Mouse (Mus musculus): ENCODE data around the gene Tbpl2. TPM values are rescaled to one million over a fixed set of nuclear protein-coding genes. Genes with fewer than 3 reads are reported as not detected.
A peak's percentile ranks its signal among the peaks of the same experiment; 100 is the strongest.

Gene Tbpl2
- polyA plus RNA-seq (2012; rRNA removed) = not detected in 2 replicates

DNA sequence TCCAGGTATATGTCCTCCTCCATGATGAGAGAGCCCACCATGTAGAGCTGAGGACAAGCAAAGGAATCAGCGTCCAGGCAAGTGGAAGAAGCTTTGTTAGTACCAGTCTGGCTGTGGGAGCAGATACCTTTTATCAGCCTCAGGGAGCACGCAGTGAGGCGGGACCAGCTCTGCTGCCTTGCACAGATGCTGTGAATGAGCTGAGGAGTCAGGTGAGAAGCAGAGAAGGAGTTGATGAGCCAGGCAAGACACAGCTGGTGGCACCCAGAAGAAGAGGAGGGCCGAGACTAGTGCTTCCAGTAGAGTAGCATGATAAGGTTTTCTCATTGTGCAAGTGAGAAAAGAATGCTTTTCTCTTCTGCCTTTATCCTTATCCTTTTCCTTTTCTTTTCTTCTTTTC is at the start of gene Tbpl2:
Tbpl2 (minus strand) TSS at position 101 of the 400 bp plus-strand sequence.
- no peak for DNase-seq (ENCODE audit: low read depth)

DNA sequence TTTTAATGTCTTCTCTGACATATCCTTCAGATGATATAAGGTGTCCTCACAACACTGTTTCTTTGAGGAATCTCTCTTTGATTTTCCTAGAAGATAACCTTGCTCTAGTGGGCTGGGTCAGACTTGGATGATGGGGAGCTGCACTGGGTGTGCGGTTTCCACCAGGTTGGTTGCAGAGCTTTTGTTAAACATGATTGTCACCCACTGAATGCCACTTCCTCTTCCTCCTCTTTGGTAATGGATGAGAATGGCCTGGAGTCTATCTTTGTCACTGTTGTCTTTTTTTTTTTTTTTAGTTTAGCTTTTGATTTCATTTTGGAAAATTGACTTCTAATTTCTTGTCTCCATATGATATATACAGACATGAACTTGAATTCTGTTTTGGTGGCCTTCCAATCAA is 38.0 kb upstream of the Tbpl2 start:
- DNase-seq (ENCODE audit: low read depth) = no peak

- DNase-seq (ENCODE audit: low read depth) = no peak
These were observed 12.7 kb upstream of the Tbpl2 start for GRCm38 (mm10) chr2:24109085-24109484.

- no peak for DNase-seq (ENCODE audit: low read depth)
These were observed 7.4 kb upstream of the Tbpl2 start for GRCm38 (mm10) chr2:24103619-24104289.

GRCm38 (mm10) chr2:24090921-24091320 is 5.5 kb downstream of the Tbpl2 start:
- peak; percentile 62 for DNase-seq (ENCODE audit: low read depth)

GRCm38 (mm10) chr2:24050459-24050858 is 45.9 kb downstream of the Tbpl2 start:
- no peak for DNase-seq (ENCODE audit: low read depth)

DNA sequence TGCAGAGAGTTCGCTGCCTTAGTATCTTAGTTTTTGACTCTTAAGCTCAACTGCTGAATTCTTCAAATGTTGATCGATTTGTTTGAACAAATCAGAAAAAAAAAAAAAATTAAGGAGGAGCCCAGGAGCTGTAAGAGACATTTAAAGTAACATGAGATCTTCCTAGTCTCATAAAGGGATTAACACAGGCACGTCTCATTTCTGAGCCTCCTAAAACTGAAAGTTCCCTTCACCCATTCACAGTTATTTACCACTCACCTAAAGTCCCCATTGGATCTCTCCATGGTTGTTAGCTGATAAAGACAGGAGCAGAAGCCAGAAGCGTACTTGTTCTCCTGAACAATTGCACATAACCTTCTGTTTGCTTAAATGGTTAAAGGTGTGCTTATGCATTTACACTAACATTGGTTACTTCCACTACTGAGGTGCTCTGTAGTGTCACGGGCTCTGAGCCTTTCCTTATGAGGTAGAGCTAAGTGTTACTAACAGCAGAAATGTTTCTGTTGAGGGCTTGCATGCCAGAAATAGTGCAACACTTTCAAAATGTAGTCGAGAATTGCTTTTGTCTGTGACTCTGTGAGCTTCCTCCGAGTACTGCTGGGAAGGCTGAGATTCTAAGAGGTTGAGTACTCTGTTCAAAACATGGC is 46.9 kb downstream of the Tbpl2 start, which contains the start of gene Hnmt:
Hnmt (minus strand) TSS at position 51 of the 647 bp plus-strand sequence.
- DNase-seq (ENCODE audit: low read depth) = no peak

GRCm38 (mm10) chr2:24048480-24049097 is 47.8 kb downstream of the Tbpl2 start:
- DNase-seq (ENCODE audit: low read depth) = no peak

GRCm38 (mm10) chr2:24047551-24048479 is 48.6 kb downstream of the Tbpl2 start:
- DNase-seq (ENCODE audit: low read depth) = no peak

DNA sequence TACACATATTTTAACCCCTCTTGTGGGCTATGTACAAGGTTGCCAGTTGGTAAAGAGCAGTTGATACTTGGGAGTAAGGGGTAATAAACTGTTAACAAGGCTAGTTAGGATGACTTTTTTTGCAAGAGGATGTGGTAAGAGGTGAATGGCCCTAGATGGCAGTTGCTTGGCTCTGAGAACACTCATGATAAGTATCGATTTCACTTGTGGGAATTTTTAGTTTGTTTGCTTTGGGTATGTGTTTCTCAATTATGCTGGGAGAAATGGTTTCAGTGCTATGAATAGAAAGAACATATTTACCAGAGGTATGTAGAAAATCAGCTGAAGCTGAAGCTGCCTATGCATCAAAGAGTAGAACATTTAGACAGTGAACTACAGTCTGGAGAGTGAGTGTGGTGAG is 53.5 kb downstream of the Tbpl2 start:
- DNase-seq (ENCODE audit: low read depth) = no peak

- DNase-seq (ENCODE audit: low read depth) = no peak
These were observed 55.9 kb downstream of the Tbpl2 start for GRCm38 (mm10) chr2:24040531-24040930.

Other genes starting within 250 kb of the Tbpl2 start
- 4.5 and 4.7 TPM in 2 replicates for gene Hnmt, start 47.2 kb downstream of the Tbpl2 start, polyA plus RNA-seq (2012; rRNA removed)
- not detected in 2 replicates for gene Il1f8, start 56.6 kb upstream of the Tbpl2 start, polyA plus RNA-seq (2012; rRNA removed)
- gene Il1f9, start 89.9 kb upstream of the Tbpl2 start, polyA plus RNA-seq (2012; rRNA removed) = not detected in 2 replicates
- not detected in 2 replicates for gene Il1f6, start 118.8 kb upstream of the Tbpl2 start, polyA plus RNA-seq (2012; rRNA removed)
- 0.10 and 0.22 TPM in 2 replicates for gene Il1f5, start 180.4 kb upstream of the Tbpl2 start, polyA plus RNA-seq (2012; rRNA removed)
- not detected in 2 replicates for gene Il1f10, start 194.6 kb upstream of the Tbpl2 start, polyA plus RNA-seq (2012; rRNA removed)
- 0.71 and 2.8 TPM in 2 replicates for gene Il1rn, start 240.3 kb upstream of the Tbpl2 start, polyA plus RNA-seq (2012; rRNA removed)